Mouse (Mus musculus) liver, postnatal 0 days (tissue): ENCODE data around the gene Golgb1.

Source experiments
- CTCF ChIP-seq: sonication (generic); IDR thresholded peaks from 2 replicates; pipeline ENCODE4 v1.5.1; 2016; ENCODE audit warnings: antibody characterized with exemption, low read depth
- EP300 ChIP-seq: IDR thresholded peaks from 2 replicates; pipeline ENCODE4 v1.6.1; 2016; ENCODE audit warnings: antibody characterized with exemption, low read depth, mild to moderate bottlenecking

- TF ChIP-seq EP300 (no peak), CTCF (no peak)
Measured at GRCm38 (mm10) chr16:36887546-36887945, 12.6 kb downstream of the Golgb1 start.
